Mouse (Mus musculus): Measurements from ENCODE around the gene Ptbp3.

The Ptbp3 gene

GRCm38 (mm10) chr4:59505481-59505880 is 43.7 kb downstream of the Ptbp3 start:
- no peak for DNase-seq (ENCODE audit: low read depth, low spot score)

DNA sequence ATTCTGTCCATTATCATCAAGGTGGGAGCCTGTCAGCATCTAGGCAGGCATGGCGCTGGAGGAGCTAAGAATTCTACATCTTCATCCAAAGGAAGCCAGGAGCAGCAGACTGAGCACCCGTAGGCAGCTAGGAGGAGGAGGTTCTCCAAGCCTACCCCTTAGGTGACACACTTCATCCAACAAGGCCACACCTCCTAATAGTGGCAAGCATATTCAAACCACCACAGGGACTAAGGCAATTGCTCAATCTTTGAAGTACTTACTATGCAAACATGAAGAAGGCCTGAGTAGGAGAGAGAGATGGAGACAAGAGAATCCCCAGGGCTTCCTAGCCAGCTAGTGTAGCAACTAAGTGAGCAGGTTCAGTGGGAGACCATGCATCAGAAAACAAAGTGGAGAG is 58.1 kb downstream of the Ptbp3 start:
- no peak for DNase-seq (ENCODE audit: low read depth, low spot score)

GRCm38 (mm10) chr4:59471306-59471705 is 77.9 kb downstream of the Ptbp3 start:
- no peak for DNase-seq (ENCODE audit: low read depth, low spot score)

GRCm38 (mm10) chr4:59465449-59465848 is 83.7 kb downstream of the Ptbp3 start:
- no peak for DNase-seq (ENCODE audit: low read depth, low spot score)

DNA sequence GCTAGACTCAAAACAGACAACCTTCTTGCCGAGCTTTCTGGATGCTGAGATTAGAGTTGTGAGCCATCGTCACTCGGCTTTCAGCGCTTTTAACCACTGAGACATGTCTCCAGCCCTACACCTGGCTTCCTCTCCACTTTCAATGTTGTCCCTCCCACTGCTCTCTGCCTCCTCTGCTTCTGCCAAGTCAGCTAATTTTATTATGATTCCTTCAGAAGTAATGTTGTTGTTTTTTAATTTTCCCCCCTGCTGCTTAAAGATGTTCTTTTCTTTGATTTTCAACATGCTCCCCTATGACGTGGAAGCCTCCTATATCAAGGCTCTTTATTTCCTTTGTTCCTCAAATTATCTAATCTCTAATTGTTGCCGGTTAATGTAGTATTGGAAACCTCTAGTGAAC is 84.5 kb downstream of the Ptbp3 start:
- no peak for DNase-seq (ENCODE audit: low read depth, low spot score)

DNA sequence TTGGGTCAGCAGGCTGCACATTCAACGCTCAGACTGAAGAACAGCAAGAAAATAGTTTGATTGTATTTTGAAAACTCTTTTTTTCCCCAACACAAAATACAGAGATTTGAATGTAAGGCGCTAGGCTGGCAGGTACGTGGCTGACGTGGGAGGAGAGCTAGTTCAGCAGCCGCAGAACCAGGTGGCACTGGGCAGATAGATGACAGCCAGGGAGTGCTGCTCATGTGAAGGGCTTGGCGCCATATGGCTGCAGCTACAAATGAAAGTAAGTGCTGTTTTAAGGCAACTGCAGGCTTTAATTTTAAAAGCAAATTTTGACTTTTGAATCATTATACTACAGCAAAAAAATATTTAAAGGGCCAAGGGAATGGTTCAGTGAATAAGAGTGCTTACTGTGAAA is 86.7 kb downstream of the Ptbp3 start:
- no peak for DNase-seq (ENCODE audit: low read depth, low spot score)

GRCm38 (mm10) chr4:59461116-59461727 is 87.9 kb downstream of the Ptbp3 start:
- no peak for DNase-seq (ENCODE audit: low read depth, low spot score)

DNA sequence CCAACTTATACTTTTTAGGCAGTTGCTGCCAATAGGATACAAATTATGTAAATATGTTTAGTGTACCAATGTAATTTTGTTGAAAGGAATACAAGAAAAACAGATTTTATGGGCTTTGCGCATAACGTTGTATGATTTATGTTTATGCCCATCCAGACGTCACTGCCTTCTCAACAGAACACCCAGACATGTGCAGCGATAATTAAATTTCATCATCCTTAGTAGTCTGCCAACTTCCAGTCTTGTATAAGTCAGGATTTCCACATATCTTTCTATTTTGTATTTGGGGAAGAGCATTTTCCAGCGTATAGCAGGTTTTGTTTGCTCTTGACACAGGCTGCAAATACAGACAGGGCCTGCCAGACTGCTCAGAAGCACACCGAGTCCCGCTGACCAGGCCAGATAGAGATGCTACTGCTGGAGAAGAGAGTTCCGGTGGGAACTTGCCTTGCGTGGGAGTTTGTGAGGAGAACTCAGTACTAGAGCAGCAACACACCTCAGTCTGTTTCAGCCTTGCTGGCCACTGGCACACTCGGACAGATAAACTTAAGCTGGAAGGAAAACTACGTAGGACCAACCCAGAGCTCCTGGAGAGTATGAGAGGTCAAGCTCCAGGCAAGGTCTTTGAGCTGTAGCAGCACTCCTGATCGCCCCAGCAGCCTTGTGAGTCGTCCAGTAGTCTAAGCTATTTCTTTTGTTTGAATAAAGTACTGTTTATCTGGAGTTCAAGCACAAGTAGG is 89.8 kb downstream of the Ptbp3 start:
- DNase-seq (ENCODE audit: low read depth, low spot score), result no peak

DNA sequence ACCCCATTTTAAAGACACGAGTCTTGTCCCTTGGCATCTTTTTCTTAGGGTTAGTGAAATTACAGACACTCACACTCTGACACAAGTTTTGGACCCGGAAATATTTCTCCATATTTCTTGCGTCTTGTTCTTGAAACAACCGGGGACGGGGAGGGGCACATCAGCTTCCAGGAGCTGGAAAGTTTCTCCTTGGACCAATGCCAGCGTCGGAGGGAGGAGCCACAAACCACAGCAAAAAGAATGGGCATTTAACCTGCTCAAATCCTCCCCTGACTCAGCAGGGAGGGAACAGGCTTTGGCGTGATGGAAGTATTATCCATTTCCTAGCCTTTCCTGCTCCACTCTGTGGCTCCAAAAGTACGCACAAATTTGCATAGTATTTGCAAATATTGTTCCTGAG is 91.2 kb downstream of the Ptbp3 start:
- no peak for DNase-seq (ENCODE audit: low read depth, low spot score)

DNA sequence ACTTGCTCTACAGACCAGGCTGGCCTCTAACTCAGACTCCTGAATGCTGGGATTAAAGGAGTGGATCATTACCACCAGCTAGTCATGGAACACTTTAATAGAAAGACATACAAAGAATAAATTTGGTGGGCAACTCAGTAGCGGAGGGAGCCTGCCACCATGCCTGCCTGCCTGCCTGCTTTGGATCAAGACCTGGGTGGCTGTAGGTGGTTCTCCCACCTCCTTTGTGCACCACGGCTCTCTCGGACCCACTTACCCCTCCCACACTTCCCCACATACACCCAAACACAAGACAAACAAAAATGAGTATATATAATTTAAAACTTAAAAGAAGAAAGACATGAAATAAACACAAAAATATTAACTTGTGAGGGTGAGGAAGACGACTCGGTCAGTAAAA is 92.1 kb downstream of the Ptbp3 start:
- DNase-seq (ENCODE audit: low read depth, low spot score), result no peak

DNA sequence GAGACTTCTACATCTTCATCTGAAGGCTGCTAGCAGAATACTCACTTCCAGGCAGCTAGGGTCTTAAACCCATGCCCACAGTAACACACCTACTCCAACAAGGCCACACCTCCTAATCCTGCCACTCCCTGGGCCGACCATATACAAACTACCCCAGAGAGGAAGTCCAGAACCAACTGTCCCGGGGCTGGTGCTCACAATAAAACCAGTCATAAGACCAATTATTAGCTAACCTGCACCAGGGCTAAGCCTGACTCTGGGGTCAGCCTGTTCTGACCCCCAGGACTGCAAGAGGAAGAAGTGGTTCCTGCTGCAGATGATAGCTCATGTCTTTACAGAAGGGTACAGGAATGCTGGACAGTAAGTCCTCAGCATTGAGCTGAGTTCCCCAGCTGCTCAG is 93.7 kb downstream of the Ptbp3 start:
- DNase-seq (ENCODE audit: low read depth, low spot score), result no peak

DNA sequence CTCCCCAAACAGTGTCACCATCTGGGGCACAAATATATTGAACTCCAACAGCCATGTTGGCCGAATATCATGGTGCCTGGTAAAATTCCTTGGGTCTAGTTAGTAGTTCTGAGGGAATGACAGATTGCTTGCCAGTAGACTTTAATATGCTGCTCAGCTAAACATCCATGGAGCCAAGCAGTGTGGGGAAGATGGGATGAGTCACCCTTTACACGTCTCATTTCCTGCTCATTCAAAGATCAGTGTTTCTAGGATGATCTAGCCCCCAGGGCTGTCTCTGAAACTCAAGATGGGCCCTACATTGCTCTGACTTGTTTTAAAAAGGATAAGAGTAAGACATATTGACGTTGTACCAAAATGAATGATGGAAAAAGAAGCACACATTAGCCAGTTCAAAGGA is 95.1 kb downstream of the Ptbp3 start:
- DNase-seq (ENCODE audit: low read depth, low spot score), result no peak

- no peak for DNase-seq (ENCODE audit: low read depth, low spot score)
Measured at GRCm38 (mm10) chr4:59452503-59452933, 96.6 kb downstream of the Ptbp3 start.

- DNase-seq (ENCODE audit: low read depth, low spot score), result no peak
Measured at GRCm38 (mm10) chr4:59450906-59451305, 98.3 kb downstream of the Ptbp3 start.

GRCm38 (mm10) chr4:59450234-59450854 is 98.8 kb downstream of the Ptbp3 start:
- no peak for DNase-seq (ENCODE audit: low read depth, low spot score)

GRCm38 (mm10) chr4:59447296-59447695 is 101.9 kb downstream of the Ptbp3 start:
- no peak for DNase-seq (ENCODE audit: low read depth, low spot score)

- no peak for DNase-seq (ENCODE audit: low read depth, low spot score)
Measured at GRCm38 (mm10) chr4:59445516-59445915, 103.6 kb downstream of the Ptbp3 start.

GRCm38 (mm10) chr4:59444994-59445393 is 104.2 kb downstream of the Ptbp3 start:
- no peak for DNase-seq (ENCODE audit: low read depth, low spot score)

DNA sequence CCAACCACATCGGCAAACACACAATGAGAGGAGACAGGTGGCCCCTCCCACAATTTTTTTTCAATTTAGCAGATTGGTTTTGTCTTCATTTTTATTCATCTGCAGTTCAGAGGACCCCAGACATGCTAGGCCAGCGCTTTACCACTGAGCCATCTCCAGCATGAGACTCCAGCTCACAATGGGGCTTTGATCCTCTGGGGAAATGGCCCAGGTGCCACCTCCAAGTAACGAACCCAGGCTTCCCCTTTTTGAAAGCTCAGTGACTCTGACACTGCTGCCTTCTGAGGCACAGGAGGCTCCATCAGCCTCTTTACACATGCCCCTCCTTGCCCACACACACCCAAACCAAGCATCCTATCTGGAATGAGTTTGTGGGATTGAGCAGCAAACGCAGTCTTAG is 105.1 kb downstream of the Ptbp3 start:
- no peak for DNase-seq (ENCODE audit: low read depth, low spot score)

DNA sequence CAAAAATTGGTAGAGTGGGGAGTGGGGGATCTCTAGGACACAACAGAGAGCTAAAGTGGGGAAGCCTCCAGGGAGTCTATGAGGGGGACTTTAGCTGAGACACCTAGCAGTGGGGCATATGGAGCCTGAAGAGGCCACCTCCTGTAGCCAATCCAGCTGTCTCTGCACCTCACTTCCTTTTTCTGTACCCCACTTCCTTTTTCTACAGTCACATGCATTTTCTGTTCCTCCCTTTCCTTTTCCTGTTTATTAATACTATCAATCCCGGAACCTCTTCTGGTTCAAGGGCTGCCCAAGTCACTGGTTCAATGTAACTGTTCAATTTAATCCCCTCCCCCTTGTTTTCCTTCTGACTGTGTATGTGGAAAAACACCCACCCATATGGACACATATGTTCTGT is 107.9 kb downstream of the Ptbp3 start:
- no peak for DNase-seq (ENCODE audit: low read depth, low spot score)

DNA sequence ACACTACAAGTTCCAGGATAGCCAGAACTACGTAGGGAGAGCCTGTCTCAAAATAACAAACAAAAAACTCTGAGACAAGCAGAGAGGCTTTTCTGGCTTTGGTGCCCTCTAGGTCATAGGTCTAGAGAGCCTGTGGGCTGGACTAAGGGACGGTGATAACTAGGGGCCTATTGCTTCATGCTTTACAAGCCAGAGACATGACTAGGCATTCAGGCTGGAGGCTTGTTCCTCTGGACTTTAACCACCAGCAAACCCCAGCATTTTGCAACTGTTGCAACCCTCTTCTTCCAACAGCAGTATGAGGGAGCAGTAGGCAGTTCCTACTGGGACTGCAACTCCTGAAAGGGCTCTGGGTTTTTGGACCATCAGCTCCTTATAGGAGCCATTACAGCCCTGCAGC is 109.2 kb downstream of the Ptbp3 start:
- DNase-seq (ENCODE audit: low read depth, low spot score), result no peak

- no peak for DNase-seq (ENCODE audit: low read depth, low spot score)
Measured at GRCm38 (mm10) chr4:59439041-59439440, 110.1 kb downstream of the Ptbp3 start.

All from retina, adult 2 months (tissue).